ENCODE assay signal across 23 mouse cellular contexts in the genomic region with DNA sequence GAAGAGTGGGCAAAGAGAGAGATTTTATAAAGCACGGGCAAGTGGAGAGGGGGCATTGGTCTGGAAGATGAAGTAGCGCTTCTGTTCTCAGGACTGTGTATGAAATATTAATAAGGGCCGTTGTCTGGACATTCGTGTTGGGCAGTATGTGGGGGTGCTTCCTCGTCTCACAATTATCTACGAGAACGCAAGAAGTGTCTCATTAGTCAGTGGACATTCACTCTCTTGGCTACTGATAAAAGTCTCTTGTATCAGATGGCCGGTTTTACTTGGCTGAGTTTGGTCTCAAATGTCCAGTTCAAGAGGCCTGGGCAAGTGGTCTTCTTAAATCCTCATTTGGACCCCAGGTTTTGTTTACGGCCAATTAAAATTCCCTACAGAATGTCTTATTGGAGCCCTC.
A peak's percentile ranks its signal among the peaks of the same experiment; 100 is the strongest.
DNase-seq lines count a peak whose midpoint lies in the region; ATAC-seq lines count a peak whose summit lies in the region.
"Had no signal": no experiment of that assay in that cellular context is flagged by ENCODE, and none has a peak within 500 bp of the region (broad histone marks: within the 10 kb centered on the region; RNA-seq: fewer than 3 reads in every experiment).

No protein-coding gene starts in this region.

- no peak overlapping the region for H3K9ac ChIP-seq in heart, embryonic 12.5 days

- H3K27ac ChIP-seq in heart, embryonic 12.5 days (ENCODE audit: poor library complexity, severe bottlenecking) = no peak overlapping the region
- no peak overlapping the region for H3K27ac ChIP-seq in embryonic facial prominence, embryonic 10.5 days (replicated peaks)

- H3K4me1 ChIP-seq in heart, embryonic 12.5 days (replicated peaks) = peaks cover 10% of the 10 kb centered on the region; the same call in 1 of the 2 replicates
- peaks cover under 1% of the 10 kb centered on the region; the same call in 1 of the 2 replicates for H3K4me1 ChIP-seq in embryonic facial prominence, embryonic 10.5 days

- WGBS in heart, embryonic 12.5 days = 81% methylated on average over 9 of the region's 9 CpGs
- WGBS in embryonic facial prominence, embryonic 10.5 days = 93% methylated on average over 9 of the region's 9 CpGs

- DNase-seq in heart, adult 11 months = peak; percentile 40
- DNase-seq in Muller cell, postnatal 12 days (ENCODE audit: inconsistent ontology term) = peak; percentile 70
- peak; percentile 23 for DNase-seq in retina, embryonic 14.5 days (ENCODE audit: low spot score)
- peak; percentile 53 for DNase-seq in retina, postnatal 1 day
- no peak for DNase-seq in layer of hippocampus, postnatal 25 days (ENCODE audit: extremely low spot score in 1 of 2, low spot score in 1 of 2)
- DNase-seq in embryonic facial prominence, embryonic 10.5 days (ENCODE audit: low spot score) = no peak
- DNase-seq in thymus, postnatal 25 days = no peak
- DNase-seq: adrenal gland, adult 2 months; adrenal gland, adult 8-10 months; adrenal gland, postnatal 10 days; adrenal gland, postnatal 14 days; adrenal gland, postnatal 25 days; adrenal gland, postnatal 36 days; B cell, adult 2 months; cerebellum, adult 11 months; cerebellum, adult 11-12 months; cerebellum, adult 18-20 months had no signal

- H3K4me3 ChIP-seq in heart, embryonic 12.5 days = no peak overlapping the region
- no peak overlapping the region for H3K4me3 ChIP-seq in embryonic facial prominence, embryonic 10.5 days

- H3K36me3 ChIP-seq in heart, embryonic 12.5 days = peaks cover 12% of the 10 kb centered on the region
- no peaks in the 10 kb centered on the region for H3K36me3 ChIP-seq in embryonic facial prominence, embryonic 10.5 days (replicated peaks)
- H3K36me3 ChIP-seq: G1E had no signal

- ATAC-seq in heart, embryonic 12.5 days (ENCODE audit: insufficient number of reproducible peaks, low FRiP score) = no peak
- ATAC-seq: activated CD4-positive, CD25-positive, alpha-beta regulatory T cell, adult 4 months; CD4-positive, CD25-positive, alpha-beta regulatory T cell, adult 4 months; Patski had no signal

- no peak overlapping the region for H3K4me2 ChIP-seq in heart, embryonic 12.5 days

- H3K9me3 ChIP-seq in heart, embryonic 12.5 days (replicated peaks) = peaks cover 8% of the 10 kb centered on the region
- peaks cover 7% of the 10 kb centered on the region; the same call in 1 of the 2 replicates for H3K9me3 ChIP-seq in embryonic facial prominence, embryonic 10.5 days

- H3K27me3 ChIP-seq in heart, embryonic 12.5 days (replicated peaks) = no peaks in the 10 kb centered on the region
- no peaks in the 10 kb centered on the region for H3K27me3 ChIP-seq in embryonic facial prominence, embryonic 10.5 days (replicated peaks; ENCODE audit: low read depth, poor library complexity, severe bottlenecking)
- H3K27me3 ChIP-seq: CH12.LX, Patski had no signal

Comparison
In these comparisons a context has a peak if more than half of its experiments do, and no peak if none do; other contexts are left out.
1. DNase-seq: peak in heart, adult 11 months (single experiment), Muller cell, postnatal 12 days (single experiment), retina, embryonic 14.5 days (single experiment) and retina, postnatal 1 day (single experiment); none in layer of hippocampus, postnatal 25 days (0 of 2), embryonic facial prominence, embryonic 10.5 days (single experiment) and thymus, postnatal 25 days (single experiment).